Mouse (Mus musculus) hindbrain, embryonic 16.5 days (tissue): ENCODE data around the gene Myof. TPM values are rescaled to one million over a fixed set of nuclear protein-coding genes. Genes with fewer than 3 reads are reported as not detected.

Experiments used
- ATAC-seq: fragments of 200-750 bp; cut with Nextera tagmentation; 2 replicates; pipeline ENCODE4 v1.8.0; 2017; ENCODE audit warnings: moderate TSS enrichment, moderate library complexity
- H3K27ac ChIP-seq: fragments of 300-500 bp; sonication (generic); 2 replicates; pipeline ENCODE4 v1.5.1; 2014; ENCODE audit warnings: low read depth, mild to moderate bottlenecking, control low read depth, low read length, moderate library complexity
- H3K27me3 ChIP-seq: fragments of 300-500 bp; sonication (generic); replicated peaks from 2 replicates; pipeline ENCODE4 v1.6.1; 2014; ENCODE audit warnings: low read length; ENCODE audit not compliant: control insufficient read depth, insufficient read depth
- H3K36me3 ChIP-seq: fragments of 300-500 bp; sonication (generic); 2 replicates; pipeline ENCODE4 v1.6.1; 2014; ENCODE audit warnings: mild to moderate bottlenecking, low read length, moderate library complexity, mixed read lengths; ENCODE audit not compliant: control insufficient read depth, insufficient read depth
- H3K4me1 ChIP-seq: fragments of 300-500 bp; sonication (generic); 2 replicates; pipeline ENCODE4 v1.6.1; 2014; ENCODE audit warnings: low read depth, low read length; ENCODE audit not compliant: control insufficient read depth, insufficient read depth
- H3K4me2 ChIP-seq: fragments of 300-500 bp; sonication (generic); 2 replicates; pipeline ENCODE4 v1.6.1; 2014; ENCODE audit warnings: mild to moderate bottlenecking, low read length, control low read depth, moderate library complexity
- H3K4me3 ChIP-seq: fragments of 300-500 bp; sonication (generic); 2 replicates; pipeline ENCODE4 v1.5.1; 2014; ENCODE audit warnings: mild to moderate bottlenecking, low read length, control low read depth, moderate library complexity
- H3K9ac ChIP-seq: fragments of 300-500 bp; sonication (generic); 2 replicates; pipeline ENCODE4 v1.6.1; 2014; ENCODE audit warnings: low read depth, mild to moderate bottlenecking, control low read depth, low read length, moderate library complexity
- H3K9me3 ChIP-seq: fragments of 300-500 bp; sonication (generic); 2 replicates; pipeline ENCODE4 v1.6.1; 2014; ENCODE audit warnings: mild to moderate bottlenecking, low read length, moderate library complexity; ENCODE audit not compliant: control insufficient read depth
- WGBS: fragments of 180-500 bp; shearing (Covaris S2); extraction: QIAGEN DNeasy Blood & Tissue Kit; methylation state at CpG from one replicate; pipeline ENCODE4 v1.1.7; 2014; 5-methylcytosine and 5-hydroxymethylcytosine counted together
- polyA plus RNA-seq: library from polyadenylated mRNA; unstranded; fragments of >200 nt; fragmentation: Nextera tagmentation; extraction: Ambion mirVana; gene quantifications from 2 replicates; pipeline ENCODE4 v1.2.1, GENCODE M21; 2015

The Myof gene
- polyA plus RNA-seq, 1 experiment from 2014 or later = 1.6 TPM

- WGBS = 82% methylated on average over 11 of the region's 11 CpGs
- no peaks in the 10 kb centered on the region for H3K36me3 ChIP-seq
- H3K4me1 ChIP-seq = no peaks in the 10 kb centered on the region
- H3K9ac ChIP-seq = no peak overlapping the region
- H3K27me3 ChIP-seq = no peaks in the 10 kb centered on the region
- H3K9me3 ChIP-seq = no peaks in the 10 kb centered on the region
- no peak for ATAC-seq
- no peak overlapping the region for H3K27ac ChIP-seq
- no peak overlapping the region for H3K4me3 ChIP-seq
- no peak overlapping the region for H3K4me2 ChIP-seq
These were observed 31.7 kb upstream of the Myof start for GRCm38 (mm10) chr19:38075051-38075450.

GRCm38 (mm10) chr19:38073226-38073625 is 29.8 kb upstream of the Myof start:
- Histone ChIP-seq H3K27me3 (no peaks in the 10 kb centered on the region), H3K9ac (no peak overlapping the region), H3K9me3 (no peaks in the 10 kb centered on the region), H3K27ac (no peak overlapping the region), H3K4me3 (no peak overlapping the region), H3K36me3 (no peaks in the 10 kb centered on the region), H3K4me2 (no peak overlapping the region), H3K4me1 (no peaks in the 10 kb centered on the region)
- no peak for ATAC-seq
- 94% methylated on average over 5 of the region's 5 CpGs for WGBS

- no peak overlapping the region for H3K9ac ChIP-seq
- H3K4me2 ChIP-seq = no peak overlapping the region
- WGBS = 96% methylated on average over 1 of the region's 1 CpGs
- no peaks in the 10 kb centered on the region for H3K4me1 ChIP-seq
- H3K27me3 ChIP-seq = no peaks in the 10 kb centered on the region
- H3K9me3 ChIP-seq = no peaks in the 10 kb centered on the region
- no peak for ATAC-seq
- no peaks in the 10 kb centered on the region for H3K36me3 ChIP-seq
- H3K27ac ChIP-seq = no peak overlapping the region
- no peak overlapping the region for H3K4me3 ChIP-seq
These were observed 20.7 kb upstream of the Myof start for GRCm38 (mm10) chr19:38064051-38064450.

GRCm38 (mm10) chr19:38063201-38063600 is 19.8 kb upstream of the Myof start:
- Histone ChIP-seq H3K9ac (no peak overlapping the region), H3K36me3 (no peaks in the 10 kb centered on the region), H3K27ac (no peak overlapping the region), H3K27me3 (no peaks in the 10 kb centered on the region), H3K4me3 (no peak overlapping the region), H3K4me1 (no peaks in the 10 kb centered on the region), H3K4me2 (no peak overlapping the region), H3K9me3 (no peaks in the 10 kb centered on the region)
- ATAC-seq = no peak
- 90% methylated on average over 3 of the region's 3 CpGs for WGBS

GRCm38 (mm10) chr19:38056931-38057330 is 13.6 kb upstream of the Myof start:
- Histone ChIP-seq H3K36me3 (no peaks in the 10 kb centered on the region), H3K9ac (no peak overlapping the region), H3K27ac (no peak overlapping the region), H3K4me1 (peaks cover 8% of the 10 kb centered on the region), H3K27me3 (no peaks in the 10 kb centered on the region), H3K4me2 (no peak overlapping the region), H3K4me3 (no peak overlapping the region), H3K9me3 (no peaks in the 10 kb centered on the region)
- no peak for ATAC-seq
- WGBS = 88% methylated on average over 8 of the region's 8 CpGs

- Histone ChIP-seq H3K27ac (no peak overlapping the region), H3K4me3 (no peak overlapping the region), H3K9me3 (no peaks in the 10 kb centered on the region), H3K4me2 (peak overlapping the region; percentile 90; the same call in 1 of the 2 replicates), H3K4me1 (peaks cover 8% of the 10 kb centered on the region), H3K36me3 (no peaks in the 10 kb centered on the region), H3K9ac (no peak overlapping the region), H3K27me3 (no peaks in the 10 kb centered on the region)
- WGBS = 46% methylated on average over 3 of the region's 3 CpGs
- no peak for ATAC-seq
These were observed 12.9 kb upstream of the Myof start for GRCm38 (mm10) chr19:38056276-38056675.

- H3K27ac ChIP-seq = no peak overlapping the region
- H3K36me3 ChIP-seq = no peaks in the 10 kb centered on the region
- H3K27me3 ChIP-seq = no peaks in the 10 kb centered on the region
- 20% methylated on average over 6 of the region's 6 CpGs for WGBS
- no peak for ATAC-seq
- H3K4me1 ChIP-seq = peaks cover 8% of the 10 kb centered on the region
- no peaks in the 10 kb centered on the region for H3K9me3 ChIP-seq
- peak overlapping the region; percentile 90 for H3K4me2 ChIP-seq
- no peak overlapping the region for H3K9ac ChIP-seq
- H3K4me3 ChIP-seq = peak overlapping the region; percentile 81
These were observed 12.4 kb upstream of the Myof start for GRCm38 (mm10) chr19:38055798-38056197.

- Histone ChIP-seq H3K4me1 (peaks cover 8% of the 10 kb centered on the region), H3K4me2 (peak within 1 kb of the TSS; percentile 90), H3K36me3 (no peaks in the 10 kb centered on the region), H3K9ac (peak within 1 kb of the TSS; percentile 63), H3K27me3 (no peaks in the 10 kb centered on the region), H3K9me3 (no peaks in the 10 kb centered on the region), H3K27ac (no peak within 1 kb of the TSS), H3K4me3 (peak within 1 kb of the TSS; percentile 81)
- WGBS = 0% methylated on average over 35 of the region's 36 CpGs
- ATAC-seq = peak; percentile 98
These were observed 11.4 kb upstream of the Myof start, which contains the start of gene Cep55 for GRCm38 (mm10) chr19:38054720-38055192. TSS of gene Cep55 (plus strand) at chr19:38055011.

- Histone ChIP-seq H3K4me2 (peak overlapping the region; percentile 78), H3K27ac (no peak overlapping the region)
- under 1% methylated on average over 23 of the region's 23 CpGs for WGBS
These were observed 10.9 kb upstream of the Myof start for GRCm38 (mm10) chr19:38054149-38054719.

More at GRCm38 (mm10) chr19:38054149-38054719, 10.9 kb upstream of the Myof start:
- Histone ChIP-seq H3K9me3 (no peaks in the 10 kb centered on the region), H3K36me3 (no peaks in the 10 kb centered on the region), H3K9ac (peak overlapping the region; percentile 63), H3K27me3 (no peaks in the 10 kb centered on the region), H3K4me3 (peak overlapping the region; percentile 81), H3K4me1 (peaks cover 8% of the 10 kb centered on the region)
- peak; percentile 94 for ATAC-seq
